Mouse (Mus musculus) liver, embryonic 14.5 days (tissue): ENCODE data around the gene Cfap99.

Source experiments
- CTCF ChIP-seq: IDR thresholded peaks from 2 replicates; pipeline ENCODE4 v1.5.1; 2016; ENCODE audit warnings: antibody characterized with exemption, low read depth, control low read depth
- EP300 ChIP-seq: IDR thresholded peaks from 2 replicates; pipeline ENCODE4 v1.6.1; 2016; ENCODE audit warnings: antibody characterized with exemption, low read depth

DNA sequence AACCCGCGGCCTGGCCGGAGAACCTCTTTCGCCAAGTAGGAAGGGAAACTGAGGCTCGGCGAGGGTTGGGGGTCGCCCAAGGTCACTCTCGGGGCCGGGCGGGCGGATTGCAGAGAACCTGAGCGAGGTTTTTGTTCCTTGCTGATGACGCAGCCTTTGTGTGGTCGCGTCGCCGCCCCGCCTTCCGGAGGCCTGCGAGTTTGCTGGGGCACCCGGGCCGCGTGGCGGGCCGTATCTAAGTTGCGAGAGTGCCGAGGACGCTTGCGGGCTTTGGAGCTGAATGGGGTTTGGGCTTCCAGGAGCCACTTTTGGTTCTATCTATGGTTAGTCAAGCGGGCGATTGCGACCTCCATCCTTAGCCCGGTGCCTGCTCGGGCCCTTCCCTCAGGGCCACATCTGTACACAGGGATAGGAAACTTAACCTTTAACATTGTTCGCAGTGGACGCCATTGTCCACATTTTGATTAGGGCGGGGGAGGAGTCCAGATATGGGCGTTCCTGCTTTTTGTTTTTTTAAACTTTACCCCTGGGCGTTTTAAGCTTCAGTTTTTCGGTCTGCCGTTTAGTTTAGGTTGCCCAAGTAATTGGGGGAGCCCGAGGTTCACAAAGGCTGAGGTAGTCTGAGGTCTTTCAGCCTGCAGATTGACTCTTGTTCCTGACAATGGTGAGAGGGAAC lies 48.5 kb downstream of the Cfap99 start:
- no peak for TF ChIP-seq EP300
- no peak for TF ChIP-seq CTCF
